In the genomic region with DNA sequence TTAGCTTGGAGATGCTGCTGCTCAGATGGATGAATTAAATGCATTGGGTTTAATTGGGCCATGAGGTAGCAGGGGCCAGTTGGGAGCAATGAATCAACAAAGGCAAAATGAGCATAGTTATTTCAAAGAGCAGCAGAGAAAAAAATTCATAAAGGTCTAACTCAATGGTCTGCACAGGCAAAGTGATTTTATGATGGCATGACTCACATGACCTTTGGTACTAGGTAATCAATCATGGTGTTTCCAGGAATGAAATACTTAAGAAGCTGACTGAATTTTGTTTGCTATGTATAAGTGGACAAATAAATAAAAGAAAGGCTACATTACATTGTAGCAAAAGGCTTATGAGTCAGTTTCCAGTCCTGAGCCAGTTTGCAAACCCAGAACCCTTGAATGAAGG, we compare ENCODE assay signal across 26 mouse cellular contexts.
"Had no signal": no experiment of that assay in that cellular context is flagged by ENCODE, and none has a peak within 500 bp of the region (broad histone marks: within the 10 kb centered on the region; RNA-seq: fewer than 3 reads in every experiment).

No protein-coding gene starts in this region.

- H3K4me1 ChIP-seq: heart, embryonic 13.5 days; heart, embryonic 15.5 days; hindbrain, embryonic 10.5 days; hindbrain, embryonic 12.5 days; limb, embryonic 13.5 days; limb, embryonic 15.5 days; liver, embryonic 12.5 days had no signal

- H3K36me3 ChIP-seq: heart, embryonic 13.5 days; heart, embryonic 15.5 days; hindbrain, embryonic 10.5 days; hindbrain, embryonic 12.5 days; limb, embryonic 13.5 days; limb, embryonic 15.5 days; liver, embryonic 12.5 days had no signal

- ATAC-seq: hindbrain, embryonic 16.5 days; inflammation-experienced regulatory T-cells, adult 6 months; liver, embryonic 12.5 days had no signal

- H3K9me3 ChIP-seq: heart, embryonic 13.5 days; heart, embryonic 15.5 days; hindbrain, embryonic 10.5 days; hindbrain, embryonic 12.5 days; limb, embryonic 13.5 days; limb, embryonic 15.5 days; liver, embryonic 12.5 days had no signal

- H3K9ac ChIP-seq: heart, embryonic 13.5 days; heart, embryonic 15.5 days; hindbrain, embryonic 12.5 days; hindbrain, embryonic 14.5 days; limb, embryonic 13.5 days; limb, embryonic 15.5 days; liver, embryonic 12.5 days; liver, embryonic 14.5 days had no signal

- H3K4me2 ChIP-seq: heart, embryonic 11.5 days; heart, embryonic 13.5 days; heart, embryonic 15.5 days; hindbrain, embryonic 12.5 days; hindbrain, embryonic 14.5 days; limb, embryonic 13.5 days; limb, embryonic 15.5 days; liver, embryonic 12.5 days had no signal

- H3K27me3 ChIP-seq: heart, embryonic 13.5 days; heart, embryonic 15.5 days; hindbrain, embryonic 12.5 days; limb, embryonic 13.5 days; limb, embryonic 15.5 days; liver, embryonic 12.5 days had no signal

- H3K4me3 ChIP-seq: gastrocnemius, adult 2 months; heart, embryonic 13.5 days; heart, embryonic 15.5 days; hindbrain, embryonic 10.5 days; hindbrain, embryonic 12.5 days; limb, embryonic 13.5 days; limb, embryonic 15.5 days; liver, embryonic 12.5 days had no signal

- DNase-seq: gastrocnemius, adult 2 months; gastrocnemius, postnatal 10 days; gastrocnemius, postnatal 25 days; heart, adult 18-20 months; heart, postnatal 4 days; kidney, adult 11 months; kidney, adult 2 months; kidney, adult 9 months; kidney, postnatal 10 days; kidney, postnatal 25 days; kidney, postnatal 4 days; layer of hippocampus, adult 9-11 months; layer of hippocampus, postnatal 36 days; left cerebral cortex, postnatal 4 days had no signal

- H3K27ac ChIP-seq: gastrocnemius, adult 2 months; heart, embryonic 13.5 days; heart, embryonic 15.5 days; hindbrain, embryonic 10.5 days; hindbrain, embryonic 12.5 days; hindbrain, embryonic 14.5 days; limb, embryonic 13.5 days; limb, embryonic 15.5 days; liver, embryonic 12.5 days; liver, embryonic 14.5 days had no signal
